Mouse (Mus musculus): ENCODE results near the gene Dnal1.

DNA sequence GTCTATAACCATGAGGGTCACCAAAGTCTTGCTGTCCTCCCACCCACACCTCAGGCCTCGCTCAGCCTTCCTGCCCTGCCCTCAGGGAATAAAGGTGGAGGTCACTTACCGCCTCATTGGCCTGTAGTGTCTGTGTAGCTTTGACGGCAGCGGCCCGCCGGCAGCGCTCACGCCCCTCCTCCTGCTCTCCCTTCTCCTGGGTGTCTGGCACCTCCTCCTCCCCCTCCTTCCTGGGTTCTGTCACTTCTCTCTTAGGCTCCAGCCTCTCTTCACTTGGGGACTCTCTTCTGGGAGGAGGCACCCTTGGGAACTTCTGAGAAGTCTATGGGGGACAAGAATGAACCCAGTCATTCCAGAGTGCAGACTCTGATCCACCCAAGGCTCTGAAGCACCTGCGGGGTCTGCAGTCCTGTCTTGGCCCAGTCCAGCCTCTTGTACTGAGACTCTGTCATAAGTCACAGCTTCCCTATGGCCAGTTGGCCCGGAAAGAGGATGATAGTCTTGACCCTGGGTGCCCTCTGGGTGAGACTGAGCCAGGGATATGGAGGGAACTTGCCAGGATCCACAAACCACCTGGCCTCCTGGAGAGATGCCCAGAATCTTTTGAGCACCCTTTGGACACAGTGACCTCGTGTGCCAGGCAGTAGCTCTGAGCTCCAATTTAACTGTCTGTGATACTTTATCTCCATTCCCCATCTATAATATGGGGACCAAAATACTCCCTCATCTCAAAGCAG is 40.8 kb downstream of the Dnal1 start:
- no peak for TF ChIP-seq CTCF (IDR thresholded peaks at IDR 0.05; ENCODE audit: control insufficient read depth, insufficient read depth, insufficient replicate concordance, low read depth, low read length)
- TF ChIP-seq POLR2A (IDR thresholded peaks at IDR 0.05; ENCODE audit: control insufficient read depth, low read depth, low read length) = no peak
